Mouse (Mus musculus) embryonic fibroblast, embryonic 13.5 days (primary cell): ENCODE measurements around the gene Nubp2. TPM values are rescaled to one million over a fixed set of nuclear protein-coding genes. Genes with fewer than 3 reads are reported as not detected.

ENCODE experiments used
- H3K27ac ChIP-seq: 2 replicates; pipeline ENCODE4 v1.5.1; 2012; ENCODE audit warnings: low read length, control low read depth, inconsistent platforms; ENCODE audit not compliant: insufficient read depth
- H3K4me1 ChIP-seq: 2 replicates; pipeline ENCODE4 v1.6.1; 2011; ENCODE audit warnings: low read length; ENCODE audit not compliant: control insufficient read depth, insufficient read depth
- H3K4me3 ChIP-seq: 2 replicates; pipeline ENCODE4 v1.5.1; 2011; ENCODE audit warnings: mild to moderate bottlenecking, control low read depth, low read length; ENCODE audit not compliant: insufficient read depth
- CTCF ChIP-seq: IDR thresholded peaks from 2 replicates; pipeline ENCODE4 v1.5.1; 2011; ENCODE audit warnings: mild to moderate bottlenecking, control low read depth, low read length, moderate library complexity, borderline replicate concordance; ENCODE audit not compliant: insufficient read depth
- POLR2A ChIP-seq: IDR thresholded peaks from 2 replicates; pipeline ENCODE4 v1.6.1; 2011; ENCODE audit warnings: low read depth, mild to moderate bottlenecking, control low read depth, low read length, moderate library complexity
- polyA plus RNA-seq: library from polyadenylated mRNA; stranded (reverse); fragments of >200 nt; gene quantifications from 2 replicates; pipeline ENCODE4 v1.2.4, GENCODE M21; 2011; ENCODE audit warnings: low read depth; ENCODE audit not compliant: missing spikeins, insufficient read length

The Nubp2 gene
- polyA plus RNA-seq, 1 experiment = 22.2 TPM

DNA sequence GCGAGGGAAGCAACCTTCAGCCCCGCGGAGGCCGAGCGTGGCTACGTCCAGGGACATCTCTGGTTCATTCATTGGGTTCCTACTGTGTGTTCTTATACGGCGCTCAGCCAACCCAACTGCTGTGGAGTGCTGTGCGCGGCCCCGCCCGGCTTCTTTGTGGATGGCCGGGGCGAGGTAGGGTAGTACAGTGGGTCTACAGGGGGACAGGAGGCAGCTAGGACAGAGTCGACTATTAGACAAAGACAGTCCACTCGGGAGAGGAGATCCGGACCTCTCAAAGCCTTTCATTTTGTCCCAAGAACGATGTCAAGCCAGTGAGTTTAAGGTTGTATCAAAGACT, 753 bp upstream of the Nubp2 start:
- H3K4me1 ChIP-seq = peaks cover 2% of the 10 kb centered on the region; the same call in 1 of the 2 replicates
- H3K27ac ChIP-seq = no peak overlapping the region
- H3K4me3 ChIP-seq = peak overlapping the region; percentile 85
- TF ChIP-seq CTCF = no peak
- no peak for TF ChIP-seq POLR2A

DNA sequence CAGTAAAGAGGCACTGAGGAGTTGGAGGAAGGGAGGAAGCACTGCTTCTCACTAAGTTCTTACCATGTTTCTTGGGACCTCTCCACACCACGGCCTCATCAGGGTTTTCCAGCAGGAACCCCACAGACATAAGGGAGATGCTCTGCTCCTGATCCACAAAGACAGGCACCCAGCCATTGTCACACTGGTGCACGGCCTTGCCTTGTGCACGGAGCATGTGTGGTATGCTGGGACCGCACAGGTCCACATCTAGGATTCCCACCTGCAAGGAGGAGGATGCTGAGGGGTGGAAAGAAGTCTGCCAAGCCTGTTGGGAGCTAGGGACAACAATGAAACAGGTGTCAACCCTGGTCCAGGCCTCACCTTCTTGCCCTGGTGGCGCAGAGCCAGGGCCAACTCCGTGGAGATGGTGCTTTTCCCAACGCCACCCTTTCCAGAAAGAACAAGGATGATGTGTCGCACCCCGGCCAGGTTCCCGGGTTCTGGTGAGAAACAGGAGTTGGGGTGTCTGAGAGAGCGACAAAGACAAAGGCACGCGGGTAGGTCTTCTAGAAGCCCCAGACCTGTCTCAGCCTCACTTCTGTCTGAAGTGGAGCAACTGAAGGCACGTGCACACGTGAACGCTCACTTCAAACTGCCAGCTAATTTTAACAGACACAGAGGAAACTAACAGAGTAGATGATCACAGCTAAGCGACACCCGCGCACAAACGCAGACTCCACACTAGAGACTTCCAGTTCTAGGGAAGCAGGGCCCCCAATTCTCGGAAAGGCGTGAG, 604 bp downstream of the Nubp2 start:
- H3K4me1 ChIP-seq = peaks cover 2% of the 10 kb centered on the region; the same call in 1 of the 2 replicates
- no peak overlapping the region for H3K27ac ChIP-seq
- TF ChIP-seq CTCF = no peak
- TF ChIP-seq POLR2A = no peak

DNA sequence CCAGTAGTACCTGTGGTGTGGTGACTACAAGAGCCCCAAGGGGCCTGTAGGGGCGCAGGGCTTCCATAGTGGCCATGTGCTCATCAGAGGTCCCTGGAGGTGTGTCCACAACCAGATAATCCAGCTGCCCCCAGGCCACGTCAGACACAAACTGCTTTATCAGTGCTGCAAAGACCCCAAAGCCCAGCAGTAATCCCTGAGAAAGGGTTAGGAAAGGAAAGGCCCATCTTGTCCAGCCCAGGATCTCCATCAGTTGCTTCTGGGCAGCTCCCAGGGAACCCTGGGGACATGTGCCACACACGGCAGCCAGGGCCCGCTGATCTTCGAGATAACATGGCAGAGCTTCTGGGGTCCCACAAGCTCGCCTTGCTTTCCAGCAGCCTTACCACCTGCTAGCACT, 1.8 kb downstream of the Nubp2 start:
- Histone ChIP-seq H3K4me1 (peaks cover 2% of the 10 kb centered on the region; the same call in 1 of the 2 replicates), H3K4me3 (no peak overlapping the region), H3K27ac (no peak overlapping the region)
- TF ChIP-seq POLR2A (no peak), CTCF (no peak)

More for the DNA sequence above, 604 bp downstream of the Nubp2 start:
- H3K4me3 ChIP-seq = peak overlapping the region; percentile 88

DNA sequence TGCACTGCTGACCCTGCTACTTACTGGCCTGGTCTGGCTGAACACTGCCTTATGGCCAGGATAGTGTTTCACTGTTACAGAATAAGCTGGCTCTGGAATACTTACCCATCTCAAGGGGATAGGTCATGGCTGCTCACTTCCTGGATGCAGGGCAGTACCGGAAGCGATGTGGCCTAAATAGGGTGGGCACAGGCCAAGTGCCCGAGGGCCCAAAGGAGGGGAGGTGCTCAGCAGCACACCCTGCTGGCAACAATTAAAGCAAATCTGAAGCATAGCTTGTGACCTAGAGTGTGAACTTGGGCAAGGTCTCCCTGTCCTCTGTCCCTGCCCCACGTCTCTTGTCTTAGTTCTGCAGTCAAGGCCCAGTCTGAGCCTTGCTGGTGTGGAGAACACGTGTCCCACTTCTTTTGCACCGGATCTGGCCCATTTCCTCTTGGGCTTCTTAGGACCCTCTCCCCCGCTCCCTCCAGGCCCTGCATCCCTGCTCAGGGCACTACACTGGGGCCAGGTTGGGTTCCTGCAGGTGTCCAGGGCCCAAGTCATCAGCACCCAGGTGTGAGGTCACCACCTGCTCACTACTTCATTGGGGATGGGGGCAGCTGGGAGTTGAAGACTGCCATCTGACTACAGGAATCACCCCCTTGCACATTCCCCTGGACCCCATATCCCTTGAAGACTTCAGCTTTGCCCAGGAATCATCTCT, 4.3 kb downstream of the Nubp2 start:
- H3K4me3 ChIP-seq = no peak overlapping the region
- no peaks in the 10 kb centered on the region for H3K4me1 ChIP-seq
- H3K27ac ChIP-seq = no peak overlapping the region
- no peak for TF ChIP-seq POLR2A
- TF ChIP-seq CTCF = peak; percentile 57

DNA sequence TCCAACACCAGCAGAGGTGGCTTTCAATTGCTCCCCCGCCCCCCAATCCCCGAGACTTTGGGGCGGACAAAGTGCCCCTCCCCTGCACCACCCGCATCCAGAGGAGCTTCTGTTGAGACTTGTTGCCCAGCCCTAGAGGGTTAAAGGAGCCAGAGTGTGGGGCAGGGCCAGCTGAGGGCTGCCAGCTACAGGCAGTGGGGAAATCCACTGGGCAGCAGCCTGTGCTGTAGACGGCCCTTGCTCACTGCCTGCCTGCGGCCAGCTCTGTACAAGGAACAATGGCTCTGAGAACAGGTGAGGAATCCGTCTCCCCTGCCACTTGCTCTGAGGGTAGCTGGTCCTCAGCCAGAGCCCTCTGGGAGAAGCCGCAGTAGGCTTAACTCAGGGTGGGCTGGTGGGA, 7.6 kb downstream of the Nubp2 start:
- Histone ChIP-seq H3K4me1 (no peaks in the 10 kb centered on the region; the same call in 1 of the 2 replicates), H3K27ac (no peak overlapping the region), H3K4me3 (no peak overlapping the region)
- no peak for TF ChIP-seq CTCF
- no peak for TF ChIP-seq POLR2A

DNA sequence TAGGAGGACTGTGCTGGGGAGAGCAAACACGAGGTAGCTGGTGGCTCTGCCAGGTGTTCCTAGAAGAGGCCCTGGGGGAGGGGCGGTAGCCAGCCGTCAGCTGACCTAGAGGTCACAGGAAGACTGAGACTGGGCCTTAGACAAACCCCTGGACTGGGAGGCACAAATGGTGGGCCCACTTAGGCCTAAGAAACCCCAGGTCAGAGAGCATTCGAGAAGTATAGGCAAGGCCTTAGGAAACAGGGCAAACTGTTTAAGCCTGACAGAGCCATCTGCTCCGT, 8.1 kb downstream of the Nubp2 start:
- H3K4me3 ChIP-seq = no peak overlapping the region
- no peak overlapping the region for H3K27ac ChIP-seq
- TF ChIP-seq CTCF = no peak
- H3K4me1 ChIP-seq = no peaks in the 10 kb centered on the region; the same call in 1 of the 2 replicates

DNA sequence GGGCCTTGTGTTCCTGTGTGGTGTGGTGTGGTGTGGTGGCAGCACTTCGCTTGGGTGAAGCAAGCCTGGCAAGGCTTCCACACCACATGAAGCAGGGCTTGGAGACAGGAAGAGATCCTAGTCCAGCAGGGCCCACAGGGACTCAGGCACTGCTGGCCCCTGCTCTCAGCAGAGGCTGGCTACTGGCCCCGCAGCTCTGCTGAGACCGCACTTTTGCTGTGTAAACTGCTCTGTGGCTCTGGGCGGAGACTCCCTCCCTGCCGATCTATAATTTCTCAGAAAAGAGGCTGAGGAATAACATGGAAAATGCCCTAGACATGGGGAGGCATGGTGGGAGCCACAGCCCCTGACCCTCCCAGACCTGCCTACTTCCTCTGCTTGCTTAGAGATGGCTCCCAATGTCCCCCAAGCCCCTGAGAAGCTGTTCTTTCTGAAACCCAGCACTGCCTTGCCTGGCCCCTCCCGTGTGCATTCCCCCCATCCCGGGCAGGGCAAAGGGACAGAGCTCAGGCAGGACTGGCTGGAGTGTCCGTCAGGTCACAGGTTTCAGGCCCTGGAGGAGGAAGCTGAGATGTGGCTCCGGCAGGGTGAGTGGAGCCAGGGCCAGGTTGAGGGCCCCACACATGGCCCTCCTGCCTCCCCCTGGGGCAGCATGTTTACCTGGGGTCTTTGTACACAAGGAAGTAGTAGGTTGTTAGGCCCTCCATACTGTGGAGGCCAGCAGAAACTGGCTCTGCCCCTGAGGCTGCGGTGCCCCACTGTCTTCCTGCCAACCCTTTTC, 8.6 kb downstream of the Nubp2 start:
- TF ChIP-seq CTCF (no peak), POLR2A (no peak)
- no peaks in the 10 kb centered on the region; the same call in 1 of the 2 replicates for H3K4me1 ChIP-seq
- H3K4me3 ChIP-seq = no peak overlapping the region
- H3K27ac ChIP-seq = no peak overlapping the region

DNA sequence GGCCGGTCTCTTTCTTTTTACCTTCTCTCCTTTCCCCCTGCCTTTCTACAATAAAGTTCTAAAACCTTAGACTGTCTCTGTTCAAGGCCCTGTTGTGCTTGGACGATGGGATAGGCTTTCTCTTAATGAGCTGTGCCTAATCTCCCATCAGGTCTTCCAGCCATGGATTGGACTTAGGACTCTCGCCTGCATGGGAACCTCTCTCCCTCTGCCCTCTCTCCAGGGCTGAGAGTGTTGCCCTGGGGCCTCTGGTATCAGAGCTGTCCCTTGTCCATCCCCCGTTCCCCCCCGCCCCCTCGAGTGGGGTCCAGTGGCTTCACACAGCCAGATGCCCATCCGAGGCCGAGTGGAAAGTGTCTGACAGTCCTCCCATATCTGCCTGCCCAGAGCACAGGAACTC, 11.2 kb downstream of the Nubp2 start:
- no peak overlapping the region for H3K4me3 ChIP-seq
- TF ChIP-seq CTCF = no peak
- TF ChIP-seq POLR2A = no peak
- H3K4me1 ChIP-seq = no peaks in the 10 kb centered on the region; the same call in 1 of the 2 replicates
- H3K27ac ChIP-seq = no peak overlapping the region

DNA sequence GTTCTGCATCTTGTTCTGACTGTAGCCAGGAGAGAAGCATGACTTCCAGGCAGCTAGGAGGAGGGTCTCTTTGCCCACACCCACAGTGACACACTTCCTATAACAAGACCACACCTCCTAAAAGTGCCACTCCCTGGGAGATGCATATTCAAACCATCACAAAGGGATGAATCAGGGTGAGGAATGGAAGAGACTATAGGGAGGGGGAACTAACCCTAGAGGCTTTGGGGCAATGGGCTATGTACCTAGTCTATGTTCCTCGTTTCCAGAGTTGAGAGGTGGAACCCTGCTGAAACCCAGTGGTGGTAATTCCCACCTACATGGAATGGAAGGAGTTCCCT, 11.8 kb downstream of the Nubp2 start:
- H3K4me1 ChIP-seq = no peaks in the 10 kb centered on the region; the same call in 1 of the 2 replicates
- no peak overlapping the region for H3K27ac ChIP-seq
- H3K4me3 ChIP-seq = no peak overlapping the region
- TF ChIP-seq POLR2A (no peak), CTCF (no peak)
